Mouse (Mus musculus) E14TG2a.4 (cell line): Measurements from ENCODE around the gene Ears2.

ENCODE experiments used
- CTCF ChIP-seq: conservative IDR thresholded peaks from 2 replicates; pipeline ENCODE4 v1.5.1; 2014; ENCODE audit warnings: low read length
- NANOG ChIP-seq: IDR thresholded peaks from 2 replicates; pipeline ENCODE4 v1.6.1; 2014; ENCODE audit warnings: borderline replicate concordance, low read length, mixed read lengths
- POU5F1 ChIP-seq: IDR thresholded peaks from 2 replicates; pipeline ENCODE4 v1.6.1; 2014; ENCODE audit warnings: low read length, borderline replicate concordance

DNA sequence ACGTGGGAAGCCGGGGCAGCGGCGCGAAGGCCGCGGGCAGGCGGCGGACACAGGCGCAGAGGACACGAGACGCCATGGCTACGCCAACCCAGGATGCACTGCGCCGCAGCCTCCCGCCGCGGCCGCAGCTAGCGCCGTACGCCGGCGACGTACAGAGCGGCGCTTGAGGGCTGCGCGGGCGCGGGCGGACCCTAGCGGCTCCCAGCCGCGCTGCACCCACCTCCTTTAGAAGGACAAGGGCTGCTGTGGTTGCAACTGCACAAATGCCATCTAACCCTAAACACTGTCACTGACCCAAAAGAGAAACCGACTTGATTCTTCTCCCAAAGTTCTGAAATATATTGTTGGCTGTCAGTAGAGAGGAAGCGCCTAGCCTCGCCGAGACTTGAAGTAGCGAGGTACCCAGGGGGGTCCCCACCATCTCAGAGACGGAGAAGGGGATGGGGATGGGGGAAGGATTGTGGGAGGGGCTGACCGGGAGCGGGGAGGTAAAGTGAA lies 34.7 kb upstream of the Ears2 start, which contains the start of gene Ndufab1:
- 0 out of 2 replicates have a peak, but pooled peaks have one; percentile 5 for TF ChIP-seq CTCF
- TF ChIP-seq NANOG = no peak
- no peak for TF ChIP-seq POU5F1
